Mouse (Mus musculus): ENCODE data around the gene Foxn3. TPM values are rescaled to one million over a fixed set of nuclear protein-coding genes. Genes with fewer than 3 reads are reported as not detected.

Gene Foxn3
- polyA plus RNA-seq, 1 experiment, result 37.8 TPM

- Histone ChIP-seq H3K27ac (ENCODE audit: insufficient read depth, low read length) (no peak overlapping the region), H3K4me1 (ENCODE audit: control insufficient read depth, insufficient read depth, insufficient read length) (no peaks in the 10 kb centered on the region), H3K4me3 (ENCODE audit: extremely low read depth, insufficient read depth, insufficient read length) (no peak overlapping the region), H3K27me3 (ENCODE audit: control insufficient read depth, insufficient read depth, low read length) (no peaks in the 10 kb centered on the region), H3K36me3 (ENCODE audit: control insufficient read depth, insufficient read depth, low read length) (no peaks in the 10 kb centered on the region)
- TF ChIP-seq POLR2A (IDR thresholded peaks at IDR 0.05; ENCODE audit: low read depth, low read length) (no peak), CTCF (IDR thresholded peaks at IDR 0.05; ENCODE audit: extremely low read depth, insufficient read depth, insufficient read length, insufficient replicate concordance) (peak; percentile 76; the same call in 1 of the 2 replicates)
- 55% methylated on average over 4 of the region's 4 CpGs for WGBS
- peak; percentile 18 to 59 for DNase-seq (ENCODE audit: low read depth in 1 of 2, low spot score in 2 of 2)
Measured at GRCm38 (mm10) chr12:99150126-99150525, 413.3 kb downstream of the Foxn3 start.

DNA sequence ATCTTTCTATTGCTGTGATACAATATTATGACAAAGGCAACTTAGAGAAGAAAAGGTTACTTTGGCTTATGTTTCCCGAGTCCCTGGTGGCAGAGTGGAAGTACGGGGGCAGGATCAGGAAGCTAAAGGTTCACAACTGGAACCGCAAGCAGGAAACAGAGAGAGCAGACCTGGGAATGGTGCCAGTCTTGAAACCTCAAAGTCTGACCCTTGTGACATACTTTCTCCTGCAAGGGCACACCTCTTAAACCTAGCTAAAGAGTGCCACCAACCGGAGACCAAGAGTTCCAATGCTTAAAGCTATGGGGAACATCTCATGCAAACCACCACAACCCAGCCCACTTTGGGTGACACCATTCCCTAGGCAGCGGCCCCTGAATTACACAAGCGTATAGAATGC, 414.2 kb downstream of the Foxn3 start:
- Histone ChIP-seq H3K4me3 (ENCODE audit: extremely low read depth, insufficient read depth, insufficient read length) (no peak overlapping the region), H3K4me1 (ENCODE audit: control insufficient read depth, insufficient read depth, insufficient read length) (no peaks in the 10 kb centered on the region), H3K27me3 (ENCODE audit: control insufficient read depth, insufficient read depth, low read length) (no peaks in the 10 kb centered on the region), H3K27ac (ENCODE audit: insufficient read depth, low read length) (no peak overlapping the region), H3K36me3 (ENCODE audit: control insufficient read depth, insufficient read depth, low read length) (no peaks in the 10 kb centered on the region)
- no peak for DNase-seq (ENCODE audit: low read depth in 1 of 2, low spot score in 2 of 2)
- TF ChIP-seq POLR2A (IDR thresholded peaks at IDR 0.05; ENCODE audit: low read depth, low read length) (no peak), CTCF (IDR thresholded peaks at IDR 0.05; ENCODE audit: extremely low read depth, insufficient read depth, insufficient read length, insufficient replicate concordance) (no peak)
- WGBS, result 75% methylated on average over 6 of the region's 6 CpGs

Measured in spleen, adult 2 months (tissue).